Mouse (Mus musculus) heart, postnatal 0 days (tissue): Measurements from ENCODE around the gene Pfn3. TPM values are rescaled to one million over a fixed set of nuclear protein-coding genes. Genes with fewer than 3 reads are reported as not detected.

Experiments used
- ATAC-seq: fragments of 200-750 bp; cut with Nextera tagmentation; 2 replicates; pipeline ENCODE4 v1.8.0; 2017; ENCODE audit warnings: low read depth, moderate number of reproducible peaks, moderate library complexity; ENCODE audit not compliant: insufficient read depth
- DNase-seq: peaks from one replicate; pipeline ENCODE4 v3.0.0-alpha.2; 2016; ENCODE audit warnings: low spot score
- H3K27ac ChIP-seq: fragments of 300-500 bp; sonication (generic); 2 replicates; pipeline ENCODE4 v1.5.1; 2014; ENCODE audit warnings: low read depth, mild to moderate bottlenecking
- H3K27me3 ChIP-seq: fragments of 300-500 bp; sonication (generic); 2 replicates; pipeline ENCODE4 v1.6.1; 2014; ENCODE audit warnings: low read length, mixed read lengths; ENCODE audit not compliant: control insufficient read depth, insufficient read depth
- H3K36me3 ChIP-seq: fragments of 300-500 bp; sonication (generic); replicated peaks from 2 replicates; pipeline ENCODE4 v1.6.1; 2014; ENCODE audit warnings: low read length, mixed read lengths; ENCODE audit not compliant: control insufficient read depth, insufficient read depth
- H3K4me1 ChIP-seq: fragments of 300-500 bp; sonication (generic); 2 replicates; pipeline ENCODE4 v1.6.1; 2014; ENCODE audit warnings: antibody characterized with exemption; ENCODE audit not compliant: control insufficient read depth, insufficient read depth
- H3K4me2 ChIP-seq: fragments of 300-500 bp; sonication (generic); 2 replicates; pipeline ENCODE4 v1.6.1; 2014; ENCODE audit warnings: low read depth, mild to moderate bottlenecking, low read length, moderate library complexity
- H3K4me3 ChIP-seq: fragments of 300-500 bp; sonication (generic); 2 replicates; pipeline ENCODE4 v1.5.1; 2014; ENCODE audit warnings: low read depth, low read length
- H3K9ac ChIP-seq: fragments of 300-500 bp; sonication (generic); replicated peaks from 2 replicates; pipeline ENCODE4 v1.6.1; 2014; ENCODE audit warnings: low read depth, low read length, mixed read lengths
- H3K9me3 ChIP-seq: fragments of 300-500 bp; sonication (generic); replicated peaks from 2 replicates; pipeline ENCODE4 v1.6.1; 2016; ENCODE audit warnings: low read length; ENCODE audit not compliant: control insufficient read depth
- CTCF ChIP-seq: IDR thresholded peaks from 2 replicates; pipeline ENCODE4 v1.5.1; 2016; ENCODE audit warnings: antibody characterized with exemption, control low read depth, low read depth
- EP300 ChIP-seq: IDR thresholded peaks from 2 replicates; pipeline ENCODE4 v1.6.1; 2016; ENCODE audit warnings: antibody characterized with exemption, low read depth
- WGBS: fragments of 180-500 bp; shearing (Covaris S2); extraction: QIAGEN DNeasy Blood & Tissue Kit; methylation state at CpG from one replicate; pipeline ENCODE4 v1.1.7; 2014; 5-methylcytosine and 5-hydroxymethylcytosine counted together
- polyA plus RNA-seq: library from polyadenylated mRNA; unstranded; fragments of >200 nt; fragmentation: Nextera tagmentation; extraction: Ambion mirVana; gene quantifications from 2 replicates; pipeline ENCODE4 v1.2.1, GENCODE M21; 2015
- total RNA-seq: library from RNA; depleted of rRNA; stranded (reverse); fragments of >200 nt; gene quantifications from 2 replicates; pipeline ENCODE4 v1.2.3, GENCODE M21; 2014; ENCODE audit warnings: low replicate concordance

Pfn3 gene
- total and polyA plus RNA-seq, 2 experiments from 2014 or later: not detected

DNA sequence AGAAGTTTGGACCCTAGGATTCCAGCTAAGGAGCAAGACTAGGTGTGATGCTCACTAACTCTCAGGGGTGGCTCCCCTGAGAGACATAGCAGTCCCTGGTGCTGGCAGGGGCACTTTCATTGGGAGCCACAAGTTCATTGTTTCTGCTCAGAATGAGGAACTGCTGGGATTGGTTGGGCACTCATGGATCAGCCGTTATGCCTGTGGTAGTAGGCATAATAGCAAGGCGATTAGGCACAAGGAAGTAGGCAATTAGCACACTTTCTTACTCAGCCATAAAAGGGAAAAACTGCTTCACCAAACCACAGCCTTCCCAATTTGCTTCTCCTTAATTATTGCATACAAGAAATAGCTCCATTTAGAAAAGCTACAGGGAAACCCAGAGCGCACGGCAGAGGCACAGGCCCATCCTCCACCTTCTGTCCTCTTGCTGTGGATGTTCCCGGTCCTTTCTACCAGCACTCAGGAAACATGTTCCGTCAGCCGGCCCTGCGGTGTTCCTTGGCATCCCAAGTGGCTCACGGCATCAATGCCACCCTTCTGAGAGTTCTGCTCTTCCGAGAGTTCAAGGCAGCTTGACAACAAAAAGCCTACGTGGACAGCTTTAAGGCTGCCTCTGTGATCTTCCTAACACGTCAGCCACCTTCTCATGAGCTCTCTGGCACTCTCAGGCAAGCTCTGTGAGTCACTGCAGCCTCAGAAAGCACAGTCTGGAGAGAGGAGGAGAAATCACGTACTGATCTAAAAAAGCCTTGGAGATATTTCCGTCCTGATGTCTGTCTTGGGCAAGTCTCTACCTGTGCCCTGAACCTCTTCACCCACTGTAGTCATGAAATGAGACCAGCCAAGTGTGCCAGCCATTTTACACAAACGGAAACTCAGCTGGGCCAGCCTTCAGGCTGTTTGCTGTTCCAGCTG is 10.8 kb downstream of the Pfn3 start:
- no peak overlapping the region for H3K4me3 ChIP-seq
- no peaks in the 10 kb centered on the region for H3K9me3 ChIP-seq
- DNase-seq (no peak), ATAC-seq (no peak)
- peaks cover 66% of the 10 kb centered on the region for H3K27me3 ChIP-seq
- no peak overlapping the region for H3K4me2 ChIP-seq
- WGBS: 58% methylated on average over 15 of the region's 15 CpGs
- H3K36me3 ChIP-seq: no peaks in the 10 kb centered on the region
- TF ChIP-seq EP300 (no peak), CTCF (no peak)
- H3K4me1 ChIP-seq: no peaks in the 10 kb centered on the region
- H3K27ac ChIP-seq: no peak overlapping the region
- H3K9ac ChIP-seq: no peak overlapping the region

DNA sequence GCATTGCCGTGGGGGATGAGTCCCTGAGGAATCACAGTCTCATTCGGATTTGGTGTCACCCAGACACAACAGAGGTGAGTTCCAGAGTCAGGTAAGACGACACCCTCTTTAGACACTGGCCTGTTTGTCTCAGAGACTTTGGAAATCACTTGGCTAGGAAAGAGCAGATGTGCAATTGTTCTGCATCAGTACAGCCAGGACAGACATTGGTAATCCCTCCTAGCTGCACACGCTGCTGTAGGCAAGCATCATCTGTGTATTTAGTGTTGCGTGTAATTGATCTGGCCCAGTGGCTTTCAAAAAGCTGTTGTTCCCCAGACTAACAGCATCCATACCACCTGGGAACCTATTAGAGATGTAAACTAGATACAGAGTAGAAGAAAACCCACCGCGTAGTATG is 11.8 kb downstream of the Pfn3 start:
- WGBS: 76% methylated on average over 7 of the region's 7 CpGs
- no peak for DNase-seq
- Histone ChIP-seq H3K9ac (no peak overlapping the region), H3K4me3 (no peak overlapping the region), H3K4me1 (no peaks in the 10 kb centered on the region), H3K9me3 (no peaks in the 10 kb centered on the region), H3K4me2 (no peak overlapping the region), H3K27me3 (peaks cover 66% of the 10 kb centered on the region), H3K27ac (no peak overlapping the region), H3K36me3 (no peaks in the 10 kb centered on the region)
- ATAC-seq: no peak
- no peak for TF ChIP-seq EP300
- no peak for TF ChIP-seq CTCF

DNA sequence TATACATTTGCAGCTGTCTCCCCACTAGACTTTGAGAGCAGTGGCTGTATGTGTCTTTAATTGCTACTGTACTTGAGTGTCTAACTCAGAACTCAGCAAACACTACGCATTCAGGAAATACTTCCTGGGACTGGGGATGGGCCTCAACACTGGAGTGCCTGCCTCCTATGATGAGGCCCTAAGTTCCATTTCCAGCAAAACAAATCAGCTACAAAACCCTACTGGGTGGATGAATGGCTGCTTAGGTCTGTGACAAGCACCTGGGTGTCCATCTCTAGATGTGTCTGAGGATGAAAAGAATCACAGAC is 15.0 kb downstream of the Pfn3 start:
- H3K27me3 ChIP-seq: peaks cover 47% of the 10 kb centered on the region
- no peak overlapping the region for H3K4me3 ChIP-seq
- H3K4me2 ChIP-seq: no peak overlapping the region
- no peaks in the 10 kb centered on the region for H3K36me3 ChIP-seq
- no peak for TF ChIP-seq EP300
- no peak for TF ChIP-seq CTCF
- DNase-seq (no peak), ATAC-seq (no peak)
- no peaks in the 10 kb centered on the region for H3K4me1 ChIP-seq
- no peak overlapping the region for H3K27ac ChIP-seq
- WGBS: 47% methylated on average over 1 of the region's 1 CpGs
- H3K9me3 ChIP-seq: no peaks in the 10 kb centered on the region
- H3K9ac ChIP-seq: no peak overlapping the region

DNA sequence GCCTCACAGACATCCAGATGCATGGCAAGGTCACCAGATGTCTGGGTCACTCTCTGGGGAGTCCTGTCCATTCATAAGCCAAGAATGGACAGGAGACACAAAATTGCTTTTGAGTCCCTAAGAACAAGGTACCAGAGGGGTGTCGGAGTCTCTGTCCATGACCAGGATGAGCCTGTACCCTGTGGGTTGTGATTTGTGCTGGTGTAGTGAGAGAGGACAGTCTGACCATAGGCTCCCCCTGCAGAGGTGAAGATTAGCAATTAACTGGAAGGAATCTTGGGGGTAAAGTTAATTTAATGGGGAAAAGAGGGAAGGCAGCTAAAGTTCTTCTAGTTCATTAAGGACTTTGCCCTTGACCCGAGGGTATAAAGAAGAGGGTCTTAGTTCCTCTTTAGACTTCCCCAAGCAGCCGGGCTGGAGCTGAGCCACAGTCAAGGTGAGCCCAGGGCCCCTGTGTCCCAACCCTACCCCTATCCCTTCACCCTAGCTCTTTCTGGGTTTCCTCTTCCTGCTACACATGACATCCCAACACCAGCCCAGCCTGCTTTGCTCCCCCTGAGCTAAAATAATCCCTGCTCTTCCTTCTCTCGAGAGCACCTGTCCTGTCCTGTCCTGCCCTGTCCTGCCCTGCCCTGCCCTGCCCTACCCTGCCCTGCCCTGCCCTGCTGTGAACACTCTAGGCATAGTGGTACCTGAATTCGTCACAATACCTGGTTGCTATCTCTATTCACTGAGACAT is 15.6 kb downstream of the Pfn3 start:
- TF ChIP-seq EP300: no peak
- TF ChIP-seq CTCF: no peak
- H3K27ac ChIP-seq: no peak overlapping the region
- no peak overlapping the region for H3K4me3 ChIP-seq
- H3K36me3 ChIP-seq: no peaks in the 10 kb centered on the region
- peaks cover 43% of the 10 kb centered on the region for H3K27me3 ChIP-seq
- H3K9ac ChIP-seq: no peak overlapping the region
- 49% methylated on average over 5 of the region's 5 CpGs for WGBS
- DNase-seq (no peak), ATAC-seq (no peak)
- no peaks in the 10 kb centered on the region for H3K4me1 ChIP-seq
- H3K9me3 ChIP-seq: no peaks in the 10 kb centered on the region
- no peak overlapping the region for H3K4me2 ChIP-seq

DNA sequence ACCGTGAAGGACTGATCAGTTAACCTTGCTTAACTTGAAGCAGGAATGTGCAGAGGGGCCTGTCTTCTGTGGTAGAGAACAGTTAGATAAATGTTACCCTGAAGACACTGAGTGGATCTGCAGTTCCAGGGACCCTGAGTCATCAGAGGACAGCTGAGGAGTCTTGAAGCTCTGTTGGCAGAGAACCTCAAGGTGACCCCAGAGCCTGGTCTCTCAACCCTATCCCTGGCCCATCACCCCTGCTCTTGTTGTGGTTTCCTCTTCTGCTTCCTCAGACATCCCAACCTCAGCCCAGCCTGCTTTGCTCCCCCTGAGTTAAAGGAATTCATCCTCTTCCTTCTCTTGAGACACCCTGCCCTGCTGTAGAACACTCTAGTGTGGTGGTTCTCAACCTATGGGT is 16.9 kb downstream of the Pfn3 start, which contains the start of gene Slc34a1:
Gene Slc34a1 (plus strand): TSS at position 100 of the 400 bp plus-strand sequence.
- Histone ChIP-seq H3K9ac (no peak within 1 kb of the TSS), H3K27ac (no peak within 1 kb of the TSS), H3K9me3 (no peaks in the 10 kb centered on the region), H3K36me3 (no peaks in the 10 kb centered on the region), H3K4me1 (no peaks in the 10 kb centered on the region), H3K4me2 (no peak within 1 kb of the TSS), H3K27me3 (peaks cover 35% of the 10 kb centered on the region), H3K4me3 (no peak within 1 kb of the TSS)
- ATAC-seq (no peak), DNase-seq (no peak)
- 69% methylated on average over 1 of the region's 1 CpGs for WGBS
- TF ChIP-seq CTCF: no peak
